Mouse (Mus musculus) inflammation-experienced regulatory T-cells, adult 16 weeks (primary cell): ENCODE results near the gene Clec4d. TPM values are rescaled to one million over a fixed set of nuclear protein-coding genes. Genes with fewer than 3 reads are reported as not detected.

Experiments
- polyA plus RNA-seq: library from polyadenylated mRNA; unstranded; fragments of 100-300 nt; shearing (Covaris generic); gene quantifications from one replicate; pipeline ENCODE4 v1.2.1, GENCODE M21; 2017

The Clec4d gene
- not detected for polyA plus RNA-seq

DNA sequence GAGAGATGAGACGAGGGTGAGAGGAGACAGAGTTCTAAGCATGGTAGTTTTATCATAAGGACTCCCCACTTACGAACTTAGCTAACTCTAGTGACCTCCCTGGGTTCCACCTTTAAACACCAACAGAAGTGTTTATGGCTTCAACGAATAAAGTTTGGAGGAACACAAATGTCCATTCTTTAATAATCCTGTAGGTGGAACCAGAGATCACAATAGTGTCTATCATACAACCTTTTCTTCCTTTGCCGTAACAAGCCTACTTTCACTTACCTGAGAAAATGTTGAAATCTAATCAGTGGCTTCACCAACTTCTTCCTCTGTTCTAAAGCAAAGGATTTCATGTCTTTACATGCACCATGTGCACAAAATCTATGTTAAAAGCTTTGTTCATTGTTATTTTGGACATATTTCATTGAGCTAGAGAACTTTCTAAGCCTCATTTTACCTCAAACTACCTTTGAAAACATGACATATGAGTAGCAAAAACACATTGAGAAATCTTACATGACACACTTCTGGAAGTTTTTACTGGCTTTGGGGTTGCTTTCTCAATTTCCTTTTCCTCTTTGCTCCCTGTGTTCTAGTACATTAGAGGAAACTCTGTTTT, at the start of gene Clec4d:
Gene Clec4d (plus strand): TSS at position 557 of the 607 bp plus-strand sequence.

DNA sequence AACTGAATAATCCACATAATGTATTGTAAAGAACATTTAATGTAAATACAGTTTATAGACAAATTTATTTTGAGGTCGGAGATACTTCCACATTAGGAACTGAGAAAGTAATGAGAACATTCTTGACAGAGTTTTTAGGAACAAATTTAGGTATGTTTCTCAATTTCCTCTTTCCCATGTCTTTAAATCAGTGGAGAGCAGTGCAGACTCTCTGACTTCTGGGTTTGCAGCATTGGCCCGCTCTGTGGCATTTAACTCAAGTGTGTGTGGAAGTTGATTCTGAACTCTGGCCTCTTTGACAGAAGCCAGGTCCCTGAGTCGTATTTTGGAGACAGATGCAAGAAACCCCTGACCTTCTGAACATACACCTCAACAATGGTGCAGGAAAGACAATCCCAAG, 32.3 kb upstream of the Clec4d start, which contains the start of gene Clec4n:
Gene Clec4n (plus strand): TSS at position 200 of the 400 bp plus-strand sequence.

GRCm38 (mm10) chr6:123289753-123290152, 27.8 kb downstream of the Clec4d start, which contains the start of gene Clec4e:
Gene Clec4e, minus strand, starts transcription at chr6:123289870.

DNA sequence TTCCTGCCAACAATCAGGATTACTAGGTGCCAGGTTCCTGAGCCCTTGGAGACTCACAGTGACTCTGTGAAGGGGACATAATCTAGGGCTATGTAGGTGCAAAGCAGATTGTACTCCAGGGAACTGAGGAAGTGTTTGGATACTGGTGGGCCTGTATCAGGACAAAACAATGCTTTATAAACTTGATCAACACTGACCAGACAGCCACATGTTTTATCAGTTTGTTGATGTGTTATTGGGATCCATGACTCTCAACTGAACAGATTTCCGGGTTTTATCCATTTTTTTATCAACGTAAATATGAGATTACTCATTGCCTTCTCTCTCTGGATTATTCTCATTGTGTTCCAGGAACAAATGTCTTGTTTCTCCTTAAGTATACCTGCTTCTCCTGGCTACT, 46.1 kb downstream of the Clec4d start, which contains the start of gene Vmn2r19:
Gene Vmn2r19 (plus strand): TSS at position 301 of the 400 bp plus-strand sequence.

Other genes starting within 250 kb of the Clec4d start
- gene Clec4b1, start 212.1 kb upstream of the Clec4d start, polyA plus RNA-seq: 0.82 TPM
- 1.2 TPM for gene Clec4a2, start 155.7 kb upstream of the Clec4d start, polyA plus RNA-seq
- not detected for gene Clec4b2, start 89.2 kb upstream of the Clec4d start, polyA plus RNA-seq
- gene Clec4n, start 32.3 kb upstream of the Clec4d start, polyA plus RNA-seq: 9.5 TPM
- gene Clec4e, start 27.8 kb downstream of the Clec4d start, polyA plus RNA-seq: not detected
- not detected for gene Vmn2r19, start 46.2 kb downstream of the Clec4d start, polyA plus RNA-seq
- not detected for gene Vmn2r20, start 156.0 kb downstream of the Clec4d start, polyA plus RNA-seq